Mouse (Mus musculus) small intestine, adult 2 months (tissue): ENCODE results near the gene Serpinc1.

Source experiments
- CTCF ChIP-seq: fragments of 200-500 bp; IDR thresholded peaks from 2 replicates; pipeline ENCODE4 v1.5.1; 2012; ENCODE audit warnings: low read depth, mild to moderate bottlenecking, control low read depth, inconsistent platforms, low read length, moderate library complexity, mixed read lengths; ENCODE audit not compliant: insufficient replicate concordance, insufficient read length; ENCODE audit errors: extremely low read depth
- POLR2A ChIP-seq: fragments of 200-500 bp; IDR thresholded peaks from 2 replicates; pipeline ENCODE4 v1.6.1; 2012; ENCODE audit warnings: low read depth, mild to moderate bottlenecking, control low read depth, inconsistent platforms, low read length, moderate library complexity

- TF ChIP-seq POLR2A (no peak), CTCF (no peak)
These were observed 4.5 kb downstream of the Serpinc1 start for GRCm38 (mm10) chr1:160982887-160983286.
